Mouse (Mus musculus) gastrocnemius, postnatal 4 days (tissue): ENCODE data around the gene Adam11. TPM values are rescaled to one million over a fixed set of nuclear protein-coding genes. Genes with fewer than 3 reads are reported as not detected.

Experiments used
- DNase-seq, 2 experiments: peaks; one replicate each; pipeline ENCODE4 v3.0.0; 2021 to 2022; ENCODE audit warnings: low spot score in 2 of 2, mixed read lengths in 2 of 2
- total RNA-seq, 2 experiments: library from RNA; stranded (reverse); gene quantifications; 2 replicates each; pipeline ENCODE4 v1.2.3; 2021

Gene Adam11
- total RNA-seq, 2 experiments from 2014 or later, result 2.5 to 2.6 TPM

- DNase-seq, result peak in 1 of 2 experiments; percentile 26
Observed at GRCm38 (mm10) chr11:102752896-102753590, 8.2 kb upstream of the Adam11 start.

- DNase-seq, result no peak
Observed at GRCm38 (mm10) chr11:102753591-102754324, 7.5 kb upstream of the Adam11 start.

- DNase-seq, result no peak
Observed at GRCm38 (mm10) chr11:102754416-102754815, 6.8 kb upstream of the Adam11 start.

GRCm38 (mm10) chr11:102755391-102755790, 5.8 kb upstream of the Adam11 start:
- no peak for DNase-seq

- no peak for DNase-seq
Observed at GRCm38 (mm10) chr11:102758977-102759376, 2.3 kb upstream of the Adam11 start.

- DNase-seq, result no peak
Observed at GRCm38 (mm10) chr11:102760805-102761308, 382 bp upstream of the Adam11 start.

- DNase-seq, result no peak
Observed at GRCm38 (mm10) chr11:102762248-102762647, 1.0 kb downstream of the Adam11 start.

GRCm38 (mm10) chr11:102763009-102763767, 1.9 kb downstream of the Adam11 start:
- no peak for DNase-seq

- DNase-seq, result no peak
Observed at GRCm38 (mm10) chr11:102765416-102765815, 4.2 kb downstream of the Adam11 start.

- DNase-seq, result no peak
Observed at GRCm38 (mm10) chr11:102767055-102767670, 5.9 kb downstream of the Adam11 start.

- DNase-seq, result no peak
Observed at GRCm38 (mm10) chr11:102769141-102769540, 7.9 kb downstream of the Adam11 start.

- no peak for DNase-seq
Observed at GRCm38 (mm10) chr11:102769993-102770661, 8.9 kb downstream of the Adam11 start.

GRCm38 (mm10) chr11:102770662-102771435, 9.6 kb downstream of the Adam11 start:
- no peak for DNase-seq

GRCm38 (mm10) chr11:102771916-102772714, 10.9 kb downstream of the Adam11 start:
- no peak for DNase-seq

- no peak for DNase-seq
Observed at GRCm38 (mm10) chr11:102772771-102773700, 11.8 kb downstream of the Adam11 start.

GRCm38 (mm10) chr11:102773713-102774611, 12.7 kb downstream of the Adam11 start:
- DNase-seq, result peak; percentile 80 to 85

- DNase-seq, result peak; percentile 66 to 82
Observed at GRCm38 (mm10) chr11:102774621-102775141, 13.4 kb downstream of the Adam11 start.
